Mouse (Mus musculus) B cell, adult (primary cell): Measurements from ENCODE around the gene Olfr171. TPM values are rescaled to one million over a fixed set of nuclear protein-coding genes. Genes with fewer than 3 reads are reported as not detected.

Source experiments
- total RNA-seq: library from RNA; stranded (reverse); gene quantifications from 4 replicates; pipeline ENCODE4 v1.2.4, GENCODE M21; 2023; ENCODE audit not compliant: inconsistent age

Olfr171 gene
- not detected in 4 replicates for total RNA-seq

DNA sequence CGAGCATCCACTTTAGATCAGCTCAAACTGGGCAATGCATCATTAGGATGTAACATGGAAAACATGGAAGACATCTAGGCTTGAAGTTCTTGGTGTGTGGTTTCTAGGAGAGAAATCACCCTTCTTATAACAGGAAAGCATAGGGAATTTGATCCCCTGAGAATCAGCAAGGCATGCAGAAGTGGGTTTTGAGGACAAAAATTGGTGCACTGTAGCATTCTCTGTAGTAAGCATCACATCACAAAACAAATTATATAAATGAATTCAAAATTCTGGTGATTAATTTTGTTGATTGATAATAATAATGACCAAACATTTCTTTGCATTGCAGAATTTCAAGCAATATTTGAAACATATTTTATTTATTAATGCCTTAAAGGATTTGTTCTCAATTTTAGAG is at the start of gene Olfr171:
Gene Olfr171, minus strand, starts transcription at position 101 of the 400 bp plus-strand sequence.

DNA sequence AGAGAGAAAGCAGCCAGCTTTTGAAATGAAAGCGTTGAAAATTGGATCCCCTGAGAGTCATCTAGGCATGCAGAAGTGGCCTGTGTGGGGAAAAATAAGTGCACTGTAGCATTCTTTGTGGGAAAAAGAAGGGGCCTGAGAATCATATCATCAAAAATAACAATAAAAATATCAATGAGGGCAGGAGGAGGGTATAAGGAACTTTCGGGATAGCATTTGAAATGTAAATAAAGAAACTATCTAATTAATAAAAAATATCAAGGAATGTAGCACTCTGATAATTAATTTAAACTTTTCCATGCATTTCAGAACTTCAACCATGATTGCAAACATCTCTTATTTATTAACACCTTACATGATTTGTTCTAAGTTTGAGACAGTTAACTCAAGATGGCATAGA is 17.9 kb downstream of the Olfr171 start, which contains the start of gene Olfr170:
Gene Olfr170, minus strand, starts transcription at position 101 of the 400 bp plus-strand sequence.

Other genes with a start within 250 kb of the Olfr171 start
- gene Olfr165, start 206.8 kb downstream of the Olfr171 start, total RNA-seq: not detected in 4 replicates
- gene Olfr166, start 146.2 kb downstream of the Olfr171 start, total RNA-seq: 0.19 to 0.42 TPM (median 0.36 TPM) in 4 replicates
- gene Olfr167, start 107.7 kb downstream of the Olfr171 start, total RNA-seq: not detected in 4 replicates
- gene Olfr168, start 94.4 kb downstream of the Olfr171 start, total RNA-seq: not detected in 4 replicates
- gene Olfr169, start 58.1 kb downstream of the Olfr171 start, total RNA-seq: not detected in 4 replicates
- gene Olfr170, start 18.0 kb downstream of the Olfr171 start, total RNA-seq: not detected in 4 replicates
- gene Lamp3, start 76.5 kb upstream of the Olfr171 start, total RNA-seq: 0.30 to 0.67 TPM (median 0.61 TPM) in 4 replicates
- 193 to 224 TPM (median 201 TPM) in 4 replicates for gene B3gnt5, start 130.3 kb upstream of the Olfr171 start, total RNA-seq